Mouse (Mus musculus) skeletal muscle tissue, postnatal 0 days (tissue): Measurements from ENCODE around the gene Hspb1. TPM values are rescaled to one million over a fixed set of nuclear protein-coding genes. Genes with fewer than 3 reads are reported as not detected.

Experiments used
- polyA plus RNA-seq: library from polyadenylated mRNA; unstranded; fragments of >200 nt; fragmentation: Nextera tagmentation; extraction: Ambion mirVana; gene quantifications from 2 replicates; pipeline ENCODE4 v1.2.1, GENCODE M21; 2015

Hspb1 gene
- 1,579 and 2,380 TPM in 2 replicates for polyA plus RNA-seq

DNA sequence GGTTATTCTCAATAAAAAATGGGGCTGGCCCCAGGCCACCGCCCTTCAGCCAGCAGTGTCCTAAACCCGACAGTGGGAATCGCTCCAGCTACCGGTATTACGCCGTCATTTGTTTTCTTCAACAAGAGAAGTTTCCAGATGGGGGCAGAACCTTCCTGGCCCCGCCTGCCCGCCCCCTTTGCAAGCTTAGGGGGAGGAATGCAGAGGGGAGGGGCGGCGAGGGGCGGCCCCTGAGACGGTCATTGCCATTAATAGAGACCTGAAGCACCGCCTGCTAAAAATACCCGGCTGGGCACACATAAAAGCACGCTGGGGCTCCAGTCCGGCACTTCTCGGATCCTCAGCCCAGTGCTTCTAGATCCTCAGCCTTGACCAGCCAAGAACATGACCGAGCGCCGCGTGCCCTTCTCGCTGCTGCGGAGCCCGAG, at the start of gene Hspb1:
Gene Hspb1 (plus strand): TSS at position 245 of the 428 bp plus-strand sequence.

DNA sequence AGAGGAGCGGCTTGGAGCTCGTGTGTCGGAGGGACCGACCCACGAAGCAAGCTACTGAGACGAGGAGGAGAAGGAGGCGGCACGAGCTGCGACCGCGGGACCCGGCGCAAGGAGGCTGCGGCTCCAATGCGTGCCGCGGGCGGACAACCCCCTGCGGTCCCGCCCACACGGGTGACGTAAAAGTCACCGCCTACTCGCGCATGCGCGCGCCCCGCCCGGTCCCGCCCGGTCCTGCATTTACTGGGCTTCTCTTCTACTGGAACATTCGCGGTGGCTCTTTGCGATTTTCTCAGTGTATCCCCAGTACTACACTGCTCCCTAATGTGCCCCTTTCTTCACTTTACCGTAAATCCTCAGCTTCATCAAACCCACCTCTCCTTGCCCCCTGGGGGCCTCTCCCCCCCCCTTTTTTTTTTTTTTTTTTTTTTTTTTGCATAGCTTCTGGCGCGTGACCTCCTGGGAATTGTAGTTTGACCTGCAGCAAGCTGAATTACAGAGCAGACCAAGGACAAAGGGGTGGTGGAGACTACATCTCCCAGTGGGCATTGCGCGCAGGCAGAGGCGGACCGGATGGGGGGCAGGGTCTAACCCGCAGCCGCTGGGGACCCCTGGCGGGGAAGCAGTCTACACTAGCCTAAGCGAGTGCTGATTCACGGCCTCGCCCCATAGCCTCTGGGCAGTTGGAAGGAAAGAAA, 46.9 kb downstream of the Hspb1 start, which contains the start of gene Ywhag:
Gene Ywhag (minus strand): TSS at position 136 of the 695 bp plus-strand sequence.

Other genes with a start within 250 kb of the Hspb1 start
- gene Por, start 217.9 kb upstream of the Hspb1 start, polyA plus RNA-seq: 28.4 and 50.4 TPM in 2 replicates
- 28.3 and 105 TPM in 2 replicates for gene Tmem120a, start 143.5 kb upstream of the Hspb1 start, polyA plus RNA-seq
- 0.29 and 0.49 TPM in 2 replicates for gene Styxl1, start 109.5 kb upstream of the Hspb1 start, polyA plus RNA-seq
- gene Mdh2, start 109.4 kb upstream of the Hspb1 start, polyA plus RNA-seq: 1,064 and 1,172 TPM in 2 replicates
- gene Srrm3, start 81.0 kb upstream of the Hspb1 start, polyA plus RNA-seq: not detected in 2 replicates
- gene Ywhag, start 46.7 kb downstream of the Hspb1 start, polyA plus RNA-seq: 196 and 198 TPM in 2 replicates
- gene Ssc4d, start 86.6 kb downstream of the Hspb1 start, polyA plus RNA-seq: 1.9 and 2.0 TPM in 2 replicates
- gene Zp3, start 92.2 kb downstream of the Hspb1 start, polyA plus RNA-seq: 0.18 TPM in 1 of 2 replicates, not detected in the other
- gene Dtx2, start 106.9 kb downstream of the Hspb1 start, polyA plus RNA-seq: 14.3 and 18.6 TPM in 2 replicates
- gene Upk3b, start 150.6 kb downstream of the Hspb1 start, polyA plus RNA-seq: 0.18 TPM in 1 of 2 replicates, not detected in the other
- gene Upk3bl, start 166.6 kb downstream of the Hspb1 start, polyA plus RNA-seq: 0.17 and 0.19 TPM in 2 replicates
- gene Rasa4, start 196.0 kb downstream of the Hspb1 start, polyA plus RNA-seq: 3.7 and 4.8 TPM in 2 replicates
- gene Polr2j, start 228.7 kb downstream of the Hspb1 start, polyA plus RNA-seq: 149 and 156 TPM in 2 replicates
- gene Lrwd1, start 248.2 kb downstream of the Hspb1 start, polyA plus RNA-seq: 10.9 and 11.0 TPM in 2 replicates
- 9.3 and 9.4 TPM in 2 replicates for gene Alkbh4, start 248.2 kb downstream of the Hspb1 start, polyA plus RNA-seq